Mouse (Mus musculus) urinary bladder, postnatal 14 days (tissue): ENCODE results near the gene Vat1.
"Not testable (repeated sequence)": the region's sequence is repeated elsewhere in the genome, so short reads cannot be mapped to it uniquely, and the experiment has no call there.

Experiments used
- DNase-seq: peaks from one replicate; pipeline ENCODE4 v3.0.0; 2021; ENCODE audit warnings: low spot score

Vat1 gene

GRCm38 (mm10) chr11:101466552-101466950 lies 521 bp upstream of the Vat1 start:
- not testable (repeated sequence) for DNase-seq

GRCm38 (mm10) chr11:101465101-101465868 lies 745 bp downstream of the Vat1 start:
- peak; percentile 85 for DNase-seq

GRCm38 (mm10) chr11:101464211-101465100 lies 1.6 kb downstream of the Vat1 start, which contains the start of gene Rnd2:
TSS of gene Rnd2 (plus strand) at chr11:101464999.
- DNase-seq = no peak

- DNase-seq = no peak
Observed at GRCm38 (mm10) chr11:101462583-101463440, 3.2 kb downstream of the Vat1 start.

- DNase-seq = no peak
Observed at GRCm38 (mm10) chr11:101462141-101462540, 3.9 kb downstream of the Vat1 start.

GRCm38 (mm10) chr11:101460321-101460720 lies 5.7 kb downstream of the Vat1 start:
- no peak for DNase-seq

GRCm38 (mm10) chr11:101459716-101460115 lies 6.3 kb downstream of the Vat1 start:
- DNase-seq = no peak

- DNase-seq = no peak
Observed at GRCm38 (mm10) chr11:101458217-101458616, 7.8 kb downstream of the Vat1 start.

GRCm38 (mm10) chr11:101457631-101458030 lies 8.4 kb downstream of the Vat1 start:
- DNase-seq = no peak

GRCm38 (mm10) chr11:101455627-101456026 lies 10.4 kb downstream of the Vat1 start:
- DNase-seq = no peak

GRCm38 (mm10) chr11:101454702-101455101 lies 11.3 kb downstream of the Vat1 start:
- DNase-seq = no peak

GRCm38 (mm10) chr11:101452093-101452774 lies 13.8 kb downstream of the Vat1 start:
- DNase-seq = no peak

- DNase-seq = no peak
Observed at GRCm38 (mm10) chr11:101451536-101451935, 14.5 kb downstream of the Vat1 start.

GRCm38 (mm10) chr11:101450394-101450793 lies 15.6 kb downstream of the Vat1 start:
- no peak for DNase-seq

- not testable (repeated sequence) for DNase-seq
Observed at GRCm38 (mm10) chr11:101449596-101449995, 16.4 kb downstream of the Vat1 start.

- DNase-seq = no peak
Observed at GRCm38 (mm10) chr11:101448899-101449298, 17.1 kb downstream of the Vat1 start.

- peak; percentile 84 for DNase-seq
Observed at GRCm38 (mm10) chr11:101448274-101448746, 17.7 kb downstream of the Vat1 start, which contains the start of gene Ifi35. TSS of gene Ifi35 (plus strand) at chr11:101448407.

GRCm38 (mm10) chr11:101447786-101448185 lies 18.2 kb downstream of the Vat1 start:
- DNase-seq = no peak

GRCm38 (mm10) chr11:101446860-101447259 lies 19.2 kb downstream of the Vat1 start:
- DNase-seq = not testable (repeated sequence)

GRCm38 (mm10) chr11:101446319-101446718 lies 19.7 kb downstream of the Vat1 start:
- no peak for DNase-seq

- DNase-seq = no peak
Observed at GRCm38 (mm10) chr11:101442760-101443159, 23.3 kb downstream of the Vat1 start.
